Mouse (Mus musculus) lung, adult 2 months (tissue): ENCODE measurements around the gene Klk13.

Experiments used
- CTCF ChIP-seq: fragments of 200-500 bp; IDR thresholded peaks from 2 replicates; pipeline ENCODE4 v1.5.1; 2011; ENCODE audit warnings: mild to moderate bottlenecking, low read length, control low read depth; ENCODE audit not compliant: insufficient read depth
- POLR2A ChIP-seq: fragments of 200-500 bp; IDR thresholded peaks from 2 replicates; pipeline ENCODE4 v1.6.1; 2011; ENCODE audit warnings: low read depth, mild to moderate bottlenecking, control low read depth, low read length, borderline replicate concordance; ENCODE audit errors: extremely low read depth

- TF ChIP-seq CTCF, result no peak
- TF ChIP-seq POLR2A, result no peak
These were observed 22.2 kb upstream of the Klk13 start, which contains the start of gene Klk14 for GRCm38 (mm10) chr7:43690118-43690517.
